Mouse (Mus musculus) forebrain, embryonic 14.5 days (tissue): ENCODE results near the gene Ptx3. TPM values are rescaled to one million over a fixed set of nuclear protein-coding genes. Genes with fewer than 3 reads are reported as not detected.
A peak's percentile ranks its signal among the peaks of the same experiment; 100 is the strongest.
"Not testable (repeated sequence)": the region's sequence is repeated elsewhere in the genome, so short reads cannot be mapped to it uniquely, and the experiment has no call there.

Experiments used
- ATAC-seq: fragments of 200-750 bp; cut with Nextera tagmentation; 2 replicates; pipeline ENCODE4 v1.8.0; 2017; ENCODE audit warnings: mild to moderate bottlenecking, moderate library complexity
- DNase-seq: peaks from one replicate; pipeline ENCODE4 v3.0.0-alpha.2; 2015; ENCODE audit warnings: low spot score
- H3K27ac ChIP-seq: fragments of 300-500 bp; sonication (generic); 2 replicates; pipeline ENCODE4 v1.5.1; 2014; ENCODE audit warnings: low read depth, mild to moderate bottlenecking, control low read depth, low read length, moderate library complexity
- H3K27me3 ChIP-seq: fragments of 300-500 bp; sonication (generic); replicated peaks from 2 replicates; pipeline ENCODE4 v1.6.1; 2014; ENCODE audit warnings: low read length, control low read depth, mixed read lengths; ENCODE audit not compliant: control insufficient read depth, insufficient read depth
- H3K36me3 ChIP-seq: fragments of 300-500 bp; sonication (generic); 2 replicates; pipeline ENCODE4 v1.6.1; 2014; ENCODE audit warnings: low read length, control low read depth; ENCODE audit not compliant: control insufficient read depth, insufficient read depth
- H3K4me1 ChIP-seq: fragments of 300-500 bp; sonication (generic); 2 replicates; pipeline ENCODE4 v1.6.1; 2014; ENCODE audit warnings: antibody characterized with exemption, low read length, control low read depth; ENCODE audit not compliant: control insufficient read depth, insufficient read depth
- H3K4me2 ChIP-seq: fragments of 300-500 bp; sonication (generic); 2 replicates; pipeline ENCODE4 v1.6.1; 2014; ENCODE audit warnings: mild to moderate bottlenecking, control low read depth, low read length
- H3K4me3 ChIP-seq: fragments of 300-500 bp; sonication (generic); 2 replicates; pipeline ENCODE4 v1.5.1; 2014; ENCODE audit warnings: low read depth, low read length, control low read depth
- H3K9ac ChIP-seq: fragments of 300-500 bp; sonication (generic); 2 replicates; pipeline ENCODE4 v1.6.1; 2014; ENCODE audit warnings: mild to moderate bottlenecking, low read length, control low read depth, moderate library complexity
- H3K9me3 ChIP-seq: fragments of 300-500 bp; sonication (generic); replicated peaks from 2 replicates; pipeline ENCODE4 v1.6.1; 2016; ENCODE audit warnings: low read length, control low read depth, mixed read lengths; ENCODE audit not compliant: control insufficient read depth
- WGBS: fragments of 180-500 bp; shearing (Covaris S2); extraction: QIAGEN DNeasy Blood & Tissue Kit; methylation state at CpG from one replicate; pipeline ENCODE4 v1.1.7; 2014; 5-methylcytosine and 5-hydroxymethylcytosine counted together
- polyA plus RNA-seq: library from polyadenylated mRNA; unstranded; fragments of >200 nt; fragmentation: Nextera tagmentation; extraction: Ambion mirVana; gene quantifications from 2 replicates; pipeline ENCODE4 v1.2.1, GENCODE M21; 2014

Gene Ptx3
- polyA plus RNA-seq, 1 experiment from 2014 or later: 14.0 TPM

DNA sequence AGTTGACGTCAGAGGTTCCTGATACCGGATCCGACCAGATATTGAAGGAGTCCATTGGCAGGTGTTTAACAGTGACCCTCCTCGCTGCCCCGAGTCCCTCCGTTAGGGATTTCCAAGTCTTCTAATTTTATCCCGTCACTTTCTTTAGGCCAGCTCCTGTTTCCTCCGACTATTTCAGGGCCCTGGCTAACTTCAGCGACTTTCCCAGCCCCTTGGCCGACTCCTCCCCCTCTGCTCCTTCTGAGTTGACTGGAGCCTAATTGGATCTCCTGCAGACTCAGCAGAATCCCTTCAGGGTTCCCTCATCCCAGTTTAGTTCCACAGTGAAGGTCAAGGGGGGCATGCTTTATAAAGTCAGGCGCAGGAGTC, 1.5 kb downstream of the Ptx3 start:
- Histone ChIP-seq H3K27me3 (no peaks in the 10 kb centered on the region), H3K4me3 (peak overlapping the region; percentile 63), H3K27ac (no peak overlapping the region), H3K9ac (peak overlapping the region; percentile 77), H3K36me3 (0 out of 2 replicates have a peak, but pooled peaks cover 5% of the 10 kb centered on the region), H3K4me1 (no peaks in the 10 kb centered on the region), H3K4me2 (peak overlapping the region; percentile 89), H3K9me3 (no peaks in the 10 kb centered on the region)
- 2% methylated on average over 11 of the region's 11 CpGs for WGBS
- DNase-seq (peak; percentile 39), ATAC-seq (peak; percentile 38)

DNA sequence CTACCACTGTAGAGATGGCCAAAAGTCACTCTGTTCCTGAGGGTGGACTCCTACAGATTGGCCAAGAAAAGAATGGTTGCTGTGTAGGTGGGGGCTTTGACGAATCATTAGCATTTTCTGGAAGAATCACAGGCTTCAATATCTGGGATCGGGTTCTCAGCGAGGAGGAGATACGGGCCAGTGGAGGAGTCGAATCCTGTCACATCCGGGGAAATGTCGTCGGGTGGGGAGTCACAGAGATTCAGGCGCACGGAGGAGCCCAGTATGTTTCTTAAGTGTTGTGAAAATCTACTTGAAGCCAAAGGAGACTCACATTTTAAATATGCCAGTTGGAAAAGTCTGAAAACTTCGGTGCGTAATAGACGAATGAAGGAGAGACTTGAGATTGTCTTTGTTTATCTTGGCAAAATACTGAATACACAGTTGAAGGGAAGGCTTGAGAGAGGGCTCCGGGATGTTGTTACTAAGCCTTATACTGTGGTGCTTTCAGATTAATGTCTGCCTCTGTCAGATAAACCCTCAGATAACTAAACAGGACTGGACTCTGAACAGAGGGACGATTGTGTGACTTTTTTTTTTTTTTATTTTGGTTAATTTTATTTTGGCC, 5.3 kb downstream of the Ptx3 start:
- no peak overlapping the region for H3K9ac ChIP-seq
- no peaks in the 10 kb centered on the region for H3K9me3 ChIP-seq
- no peaks in the 10 kb centered on the region for H3K27me3 ChIP-seq
- H3K4me3 ChIP-seq: no peak overlapping the region
- H3K4me1 ChIP-seq: no peaks in the 10 kb centered on the region
- DNase-seq: no peak
- WGBS: 91% methylated on average over 15 of the region's 15 CpGs
- no peak for ATAC-seq
- no peak overlapping the region for H3K4me2 ChIP-seq
- H3K36me3 ChIP-seq: 0 out of 2 replicates have a peak, but pooled peaks cover 5% of the 10 kb centered on the region
- no peak overlapping the region for H3K27ac ChIP-seq

DNA sequence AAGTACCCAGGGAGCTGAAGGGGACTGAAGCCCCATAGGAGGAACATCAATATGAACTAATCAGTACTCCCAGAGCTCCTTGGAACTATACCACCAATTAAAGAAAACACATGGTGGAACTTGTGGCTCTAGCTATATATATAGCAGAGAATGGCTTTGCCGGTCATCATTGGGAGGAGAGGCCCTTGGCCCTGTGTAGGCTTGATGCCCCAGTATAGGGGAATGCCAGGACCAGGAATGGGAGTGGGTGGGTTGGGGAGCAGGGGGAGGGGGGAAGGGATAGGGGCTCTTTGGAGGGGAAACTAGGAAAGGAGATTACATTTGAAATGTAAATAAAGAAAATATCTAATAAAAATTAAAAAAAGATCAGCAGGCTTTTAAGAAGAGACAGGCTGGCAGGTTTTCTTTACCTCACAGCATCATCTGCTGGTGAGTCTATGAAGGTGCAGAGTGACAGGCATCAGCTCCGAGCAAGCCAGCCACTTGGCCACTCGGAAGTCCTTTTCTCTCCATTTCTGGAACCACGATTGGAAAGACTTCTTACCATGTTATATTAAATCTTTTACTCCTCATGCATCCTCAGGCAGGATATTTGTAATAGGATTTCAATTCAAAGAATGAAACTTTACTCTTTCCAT, 16.6 kb downstream of the Ptx3 start:
- not testable (repeated sequence) for H3K9ac ChIP-seq, H3K36me3 ChIP-seq, H3K27me3 ChIP-seq, H3K27ac ChIP-seq, H3K4me3 ChIP-seq, H3K9me3 ChIP-seq, H3K4me2 ChIP-seq, H3K4me1 ChIP-seq
- peak; percentile 75; the same call in 1 of the 2 replicates for ATAC-seq
- 46% methylated on average over 4 of the region's 4 CpGs for WGBS
- peak; percentile 64 for DNase-seq

DNA sequence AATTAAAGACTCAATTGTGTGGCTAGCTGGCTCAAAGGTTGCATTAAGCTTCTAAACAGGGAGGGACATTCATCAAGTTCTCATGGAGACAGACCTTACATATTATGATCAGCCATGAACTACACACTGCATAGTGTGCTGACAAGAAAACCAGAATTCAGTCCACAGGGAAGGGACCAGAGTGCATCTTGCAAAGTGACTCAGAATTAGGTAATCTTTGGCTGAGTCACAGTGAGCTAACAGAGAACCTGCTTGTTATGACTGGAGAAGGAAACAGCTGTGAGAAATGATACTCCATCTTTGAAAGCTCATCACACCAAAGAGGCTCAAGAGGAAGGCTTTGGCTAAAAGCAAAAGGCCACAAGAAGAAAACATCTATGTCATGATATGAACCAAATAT, 20.8 kb downstream of the Ptx3 start:
- no peak overlapping the region for H3K4me2 ChIP-seq
- ATAC-seq (no peak), DNase-seq (no peak)
- H3K4me3 ChIP-seq: no peak overlapping the region
- no peaks in the 10 kb centered on the region for H3K36me3 ChIP-seq
- no peak overlapping the region for H3K9ac ChIP-seq
- no peaks in the 10 kb centered on the region for H3K9me3 ChIP-seq
- no peaks in the 10 kb centered on the region for H3K27me3 ChIP-seq
- H3K4me1 ChIP-seq: no peaks in the 10 kb centered on the region
- no peak overlapping the region for H3K27ac ChIP-seq

DNA sequence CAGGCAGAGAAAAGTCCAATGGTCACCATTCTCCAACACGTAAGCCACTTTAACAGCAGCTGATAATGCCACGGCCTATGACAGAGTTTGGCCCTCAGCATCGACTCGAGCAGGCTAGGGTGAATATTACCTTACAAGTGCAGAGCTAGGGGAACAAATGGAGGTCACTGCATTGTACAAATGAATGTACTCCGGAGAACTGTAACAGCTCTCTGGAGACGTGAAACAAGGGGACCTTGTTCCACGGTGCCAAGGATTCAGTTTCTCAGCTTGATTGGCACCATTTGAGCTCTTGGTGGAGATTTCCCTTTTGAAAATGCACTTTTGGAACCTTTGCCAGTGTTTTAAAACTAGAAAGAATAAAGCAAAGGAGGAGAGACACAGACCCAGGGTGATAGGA, 32.1 kb downstream of the Ptx3 start:
- 0 out of 2 replicates have a peak, but pooled peaks have one; percentile 35 for ATAC-seq
- Histone ChIP-seq H3K9me3 (no peaks in the 10 kb centered on the region), H3K36me3 (no peaks in the 10 kb centered on the region), H3K4me2 (no peak overlapping the region), H3K4me1 (no peaks in the 10 kb centered on the region; the same call in 1 of the 2 replicates), H3K27ac (no peak overlapping the region), H3K4me3 (no peak overlapping the region), H3K9ac (no peak overlapping the region), H3K27me3 (no peaks in the 10 kb centered on the region)
- 53% methylated on average over 7 of the region's 7 CpGs for WGBS
- DNase-seq: peak; percentile 48

DNA sequence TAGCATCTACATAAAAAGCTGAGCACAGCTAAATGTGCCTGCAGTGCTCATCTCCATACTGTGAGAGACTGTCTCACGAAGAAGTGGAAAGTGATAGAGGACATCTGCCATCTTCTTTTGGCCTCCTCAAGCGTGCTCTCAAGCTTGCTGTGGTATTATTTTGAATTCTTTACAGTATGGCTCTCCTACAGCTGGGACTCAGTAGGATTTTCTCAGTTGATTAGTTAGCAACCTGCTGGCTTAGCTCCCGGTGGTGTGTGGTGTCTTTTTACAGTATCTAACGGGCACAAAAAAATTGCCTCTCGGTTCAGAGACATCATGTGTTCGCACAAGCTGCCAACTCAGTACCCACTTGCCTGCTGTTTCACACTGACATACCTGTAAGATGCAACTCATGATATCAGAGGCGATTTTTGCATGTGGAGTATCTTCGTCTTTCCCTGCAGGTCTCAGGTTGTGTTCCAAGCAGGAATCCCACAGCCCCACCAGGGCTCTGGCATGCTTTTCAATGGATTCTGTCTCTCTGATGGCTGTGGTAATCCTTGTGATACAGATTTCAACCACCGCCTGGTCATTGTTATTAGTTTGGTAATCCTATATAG, 34.9 kb downstream of the Ptx3 start:
- Histone ChIP-seq H3K36me3 (no peaks in the 10 kb centered on the region), H3K4me1 (no peaks in the 10 kb centered on the region; the same call in 1 of the 2 replicates), H3K27me3 (no peaks in the 10 kb centered on the region), H3K9me3 (no peaks in the 10 kb centered on the region), H3K9ac (no peak overlapping the region), H3K4me3 (no peak overlapping the region), H3K27ac (no peak overlapping the region), H3K4me2 (no peak overlapping the region)
- ATAC-seq: peak; percentile 65
- DNase-seq: peak; percentile 60
- 52% methylated on average over 9 of the region's 9 CpGs for WGBS

DNA sequence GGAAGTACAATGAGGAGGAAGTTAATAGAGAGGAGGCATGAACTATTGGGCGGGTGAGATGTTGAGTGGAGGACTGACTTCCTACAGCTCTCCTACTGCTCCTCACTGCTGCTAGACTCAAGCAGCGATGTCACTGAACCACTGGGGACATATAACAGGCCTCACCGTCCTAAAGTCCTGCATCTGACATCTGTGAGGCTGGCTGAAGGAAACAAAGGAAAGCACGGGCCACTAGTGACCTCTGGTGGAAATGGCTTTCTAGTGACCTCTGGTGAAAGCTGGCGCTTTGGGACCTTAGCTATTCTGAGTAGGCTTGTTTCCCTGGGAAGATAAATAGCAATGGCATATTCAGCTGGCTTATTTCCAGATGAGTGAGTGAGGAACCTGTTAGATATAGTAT, 42.6 kb downstream of the Ptx3 start:
- Histone ChIP-seq H3K9me3 (no peaks in the 10 kb centered on the region), H3K4me1 (no peaks in the 10 kb centered on the region), H3K4me3 (no peak overlapping the region), H3K36me3 (no peaks in the 10 kb centered on the region), H3K4me2 (no peak overlapping the region), H3K27me3 (no peaks in the 10 kb centered on the region), H3K9ac (no peak overlapping the region), H3K27ac (no peak overlapping the region)
- 36% methylated on average over 5 of the region's 5 CpGs for WGBS
- peak; percentile 11 for DNase-seq
- no peak for ATAC-seq

DNA sequence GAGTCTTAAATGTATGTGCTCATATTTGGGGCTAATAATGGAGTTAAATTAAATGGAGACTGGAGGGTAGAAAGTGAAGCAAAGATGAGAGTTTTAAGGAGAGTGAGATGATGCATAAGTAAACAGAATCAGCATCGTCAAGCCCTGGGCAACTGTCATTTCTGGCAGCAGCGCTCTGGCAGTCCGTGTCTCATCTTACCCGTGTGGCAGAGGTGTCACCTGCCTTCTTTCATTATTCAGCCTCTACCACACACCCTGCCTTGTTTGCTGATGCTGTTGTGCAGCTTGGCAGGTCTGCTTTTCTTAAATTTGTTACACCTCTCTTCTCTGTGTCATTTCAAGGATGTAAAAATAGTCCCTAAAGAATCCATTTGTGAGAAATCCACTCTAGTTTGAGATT, 43.6 kb downstream of the Ptx3 start:
- DNase-seq: no peak
- Histone ChIP-seq H3K27me3 (no peaks in the 10 kb centered on the region), H3K4me3 (no peak overlapping the region), H3K4me2 (no peak overlapping the region), H3K9ac (no peak overlapping the region), H3K4me1 (no peaks in the 10 kb centered on the region), H3K27ac (no peak overlapping the region), H3K9me3 (no peaks in the 10 kb centered on the region), H3K36me3 (no peaks in the 10 kb centered on the region)
- ATAC-seq: no peak
- WGBS: 78% methylated on average over 4 of the region's 4 CpGs
